Mouse (Mus musculus): Measurements from ENCODE around the gene C87499. TPM values are rescaled to one million over a fixed set of nuclear protein-coding genes. Genes with fewer than 3 reads are reported as not detected.

The C87499 gene
- polyA plus RNA-seq (2014; fragmentation: Illumina TruSeq; extraction: RNeasy Lipid Tissue Mini Kit (QIAGEN cat#74804); ENCODE audit: low read depth, low replicate concordance) = not detected

DNA sequence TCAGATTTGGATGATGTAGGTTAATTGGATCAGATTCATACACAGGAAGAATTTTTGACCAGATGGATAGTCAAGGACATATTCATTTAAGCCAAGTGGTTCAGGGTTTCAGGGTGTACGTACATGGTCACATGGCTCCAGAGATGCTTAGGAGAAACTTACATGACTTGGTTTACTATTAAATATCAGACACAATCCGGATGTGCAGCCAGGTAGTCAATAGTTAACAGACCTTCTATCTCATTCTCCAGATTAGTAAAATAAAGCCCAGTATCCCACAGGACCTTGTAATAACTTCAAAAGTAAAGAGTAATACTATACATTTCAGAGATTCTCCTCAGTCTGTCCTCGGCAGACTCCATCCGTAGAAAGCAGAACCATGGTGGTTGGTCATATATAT lies at the start of gene C87499:
C87499 (minus strand) TSS at position 101 of the 400 bp plus-strand sequence.

DNA sequence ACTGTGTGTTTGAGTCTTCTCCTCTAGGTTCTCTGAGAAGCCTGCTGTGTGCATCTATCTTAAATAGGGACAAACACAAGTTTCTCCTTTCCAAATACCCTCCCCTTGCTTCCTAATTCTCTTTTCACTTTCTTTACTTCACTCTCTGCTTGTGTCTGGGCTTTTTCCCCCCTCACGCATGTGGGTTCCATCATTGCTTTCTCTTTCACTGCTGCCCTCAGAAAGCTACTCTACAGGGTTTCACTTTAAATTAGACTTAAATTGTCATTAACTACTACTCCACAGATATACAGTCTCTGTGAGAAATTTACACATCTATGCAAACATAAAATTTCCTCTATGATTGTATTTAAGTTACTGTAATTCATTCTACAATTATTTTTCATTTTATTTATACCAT lies 49.6 kb upstream of the C87499 start, which contains the start of gene Ifna2:
Ifna2 (minus strand) TSS at position 101 of the 400 bp plus-strand sequence.

DNA sequence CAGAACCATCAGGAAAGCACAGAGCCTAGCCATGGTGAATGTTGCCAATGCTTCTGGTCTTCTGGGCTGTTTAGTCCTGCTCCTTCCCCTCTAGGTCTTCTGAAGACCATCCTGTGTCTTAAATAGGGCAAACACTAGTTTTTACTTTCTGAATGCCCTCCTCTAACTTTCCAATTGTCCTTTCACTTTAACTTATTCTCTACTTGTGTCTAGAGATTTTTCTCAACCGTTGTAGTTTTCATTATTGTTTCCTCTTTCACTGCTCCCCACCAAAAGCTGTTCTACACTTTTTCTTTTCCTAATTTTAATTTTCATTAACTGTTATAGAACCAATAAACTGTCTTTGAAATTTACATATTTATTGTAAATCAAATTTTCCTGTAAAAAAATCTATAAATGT lies 42.6 kb upstream of the C87499 start, which contains the start of gene Ifna16:
Ifna16 (minus strand) TSS at position 101 of the 400 bp plus-strand sequence.

DNA sequence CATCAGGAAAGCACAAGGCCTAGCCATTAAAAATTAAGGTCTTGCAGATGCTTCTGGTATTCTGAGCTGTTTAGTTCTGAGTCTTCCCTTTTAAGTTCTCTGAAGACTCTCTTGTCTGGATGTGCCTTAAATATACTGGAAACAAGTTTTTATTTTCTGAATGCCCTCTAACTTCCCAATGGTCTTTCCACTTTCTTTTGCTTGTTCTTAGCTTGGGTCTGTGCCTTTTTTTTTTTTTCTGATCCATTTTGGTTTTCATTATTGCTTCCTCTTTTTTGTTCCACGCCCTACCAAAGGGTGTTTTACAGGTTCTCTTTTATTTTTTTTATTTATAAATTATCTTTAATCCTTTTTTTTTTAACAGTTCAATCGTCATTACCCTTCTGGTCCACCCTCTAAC lies 10.1 kb upstream of the C87499 start, which contains the start of gene Ifna13:
Ifna13 (minus strand) TSS at position 101 of the 400 bp plus-strand sequence.

DNA sequence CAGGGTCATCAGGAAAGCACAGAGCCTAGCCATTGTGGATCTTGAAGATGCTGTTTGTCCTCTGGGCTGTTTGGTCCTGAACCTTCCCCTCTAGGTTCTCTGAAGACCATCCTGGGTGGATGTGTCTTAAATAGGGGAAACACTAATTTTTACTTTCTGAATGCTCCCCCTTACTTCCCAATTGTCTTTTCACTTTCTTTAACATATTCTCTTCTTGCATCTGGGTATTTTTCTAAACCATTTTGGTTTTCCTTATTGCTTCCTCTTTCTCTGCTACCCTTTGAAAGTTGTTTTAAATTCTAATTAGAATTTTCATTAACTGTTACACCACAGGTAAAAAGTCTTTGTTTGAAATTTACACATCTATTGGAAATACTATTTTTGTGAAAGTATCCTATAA lies 30.9 kb downstream of the C87499 start, which contains the start of gene Ifna12:
Ifna12 (minus strand) TSS at position 101 of the 400 bp plus-strand sequence.

DNA sequence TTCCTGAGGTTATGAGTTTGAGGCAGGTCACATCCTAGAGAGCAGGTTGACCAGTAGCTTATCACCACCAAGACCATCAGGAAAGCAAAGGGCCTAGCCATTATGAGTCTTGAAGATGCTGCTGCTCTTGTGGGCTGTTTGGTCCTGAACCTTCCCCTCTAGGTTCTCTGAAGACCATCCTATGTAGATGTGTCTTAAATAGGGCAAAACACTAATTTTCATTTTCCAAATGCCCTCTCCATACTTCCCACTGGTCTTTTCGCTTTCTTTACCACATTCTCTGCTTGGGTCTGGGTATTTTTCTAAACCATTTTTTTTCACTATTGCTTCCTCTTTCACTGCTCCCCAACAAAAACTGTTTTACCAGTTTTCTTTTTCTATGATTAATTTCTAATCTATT lies 41.9 kb downstream of the C87499 start, which contains the start of gene Ifna9:
Ifna9 (minus strand) TSS at position 101 of the 400 bp plus-strand sequence.

Other genes with a start within 250 kb of the C87499 start
- 21.4 TPM for gene Hacd4, start 195.5 kb downstream of the C87499 start, polyA plus RNA-seq (2014; fragmentation: Illumina TruSeq; extraction: RNeasy Lipid Tissue Mini Kit (QIAGEN cat#74804); ENCODE audit: low read depth, low replicate concordance)
- not detected for gene Ifnb1, start 111.6 kb downstream of the C87499 start, polyA plus RNA-seq (2014; fragmentation: Illumina TruSeq; extraction: RNeasy Lipid Tissue Mini Kit (QIAGEN cat#74804); ENCODE audit: low read depth, low replicate concordance)
- not detected for gene Ifna15, start 76.2 kb downstream of the C87499 start, polyA plus RNA-seq (2014; fragmentation: Illumina TruSeq; extraction: RNeasy Lipid Tissue Mini Kit (QIAGEN cat#74804); ENCODE audit: low read depth, low replicate concordance)
- gene Ifna14, start 62.6 kb downstream of the C87499 start, polyA plus RNA-seq (2014; fragmentation: Illumina TruSeq; extraction: RNeasy Lipid Tissue Mini Kit (QIAGEN cat#74804); ENCODE audit: low read depth, low replicate concordance) = not detected
- not detected for gene Ifna9, start 42.0 kb downstream of the C87499 start, polyA plus RNA-seq (2014; fragmentation: Illumina TruSeq; extraction: RNeasy Lipid Tissue Mini Kit (QIAGEN cat#74804); ENCODE audit: low read depth, low replicate concordance)
- not detected for gene Ifna12, start 31.0 kb downstream of the C87499 start, polyA plus RNA-seq (2014; fragmentation: Illumina TruSeq; extraction: RNeasy Lipid Tissue Mini Kit (QIAGEN cat#74804); ENCODE audit: low read depth, low replicate concordance)
- gene Ifna13, start 10.0 kb upstream of the C87499 start, polyA plus RNA-seq (2014; fragmentation: Illumina TruSeq; extraction: RNeasy Lipid Tissue Mini Kit (QIAGEN cat#74804); ENCODE audit: low read depth, low replicate concordance) = not detected
- not detected for gene Ifna16, start 42.5 kb upstream of the C87499 start, polyA plus RNA-seq (2014; fragmentation: Illumina TruSeq; extraction: RNeasy Lipid Tissue Mini Kit (QIAGEN cat#74804); ENCODE audit: low read depth, low replicate concordance)
- gene Ifna2, start 49.5 kb upstream of the C87499 start, polyA plus RNA-seq (2014; fragmentation: Illumina TruSeq; extraction: RNeasy Lipid Tissue Mini Kit (QIAGEN cat#74804); ENCODE audit: low read depth, low replicate concordance) = not detected
- not detected for gene Ifnab, start 56.9 kb upstream of the C87499 start, polyA plus RNA-seq (2014; fragmentation: Illumina TruSeq; extraction: RNeasy Lipid Tissue Mini Kit (QIAGEN cat#74804); ENCODE audit: low read depth, low replicate concordance)
- gene Gm26566, start 87.4 kb upstream of the C87499 start, polyA plus RNA-seq (2014; fragmentation: Illumina TruSeq; extraction: RNeasy Lipid Tissue Mini Kit (QIAGEN cat#74804); ENCODE audit: low read depth, low replicate concordance) = not detected
- 150 TPM for gene Klhl9, start 88.1 kb upstream of the C87499 start, polyA plus RNA-seq (2014; fragmentation: Illumina TruSeq; extraction: RNeasy Lipid Tissue Mini Kit (QIAGEN cat#74804); ENCODE audit: low read depth, low replicate concordance)
- gene Gm13271, start 120.5 kb upstream of the C87499 start, polyA plus RNA-seq (2014; fragmentation: Illumina TruSeq; extraction: RNeasy Lipid Tissue Mini Kit (QIAGEN cat#74804); ENCODE audit: low read depth, low replicate concordance) = not detected
- not detected for gene Gm13283, start 125.7 kb upstream of the C87499 start, polyA plus RNA-seq (2014; fragmentation: Illumina TruSeq; extraction: RNeasy Lipid Tissue Mini Kit (QIAGEN cat#74804); ENCODE audit: low read depth, low replicate concordance)
- not detected for gene Gm13290, start 139.4 kb upstream of the C87499 start, polyA plus RNA-seq (2014; fragmentation: Illumina TruSeq; extraction: RNeasy Lipid Tissue Mini Kit (QIAGEN cat#74804); ENCODE audit: low read depth, low replicate concordance)
- gene Gm13289, start 142.5 kb upstream of the C87499 start, polyA plus RNA-seq (2014; fragmentation: Illumina TruSeq; extraction: RNeasy Lipid Tissue Mini Kit (QIAGEN cat#74804); ENCODE audit: low read depth, low replicate concordance) = not detected
- gene Gm13272, start 145.4 kb upstream of the C87499 start, polyA plus RNA-seq (2014; fragmentation: Illumina TruSeq; extraction: RNeasy Lipid Tissue Mini Kit (QIAGEN cat#74804); ENCODE audit: low read depth, low replicate concordance) = not detected
- gene Ifnz, start 147.7 kb upstream of the C87499 start, polyA plus RNA-seq (2014; fragmentation: Illumina TruSeq; extraction: RNeasy Lipid Tissue Mini Kit (QIAGEN cat#74804); ENCODE audit: low read depth, low replicate concordance) = not detected
- not detected for gene Gm13276, start 151.3 kb upstream of the C87499 start, polyA plus RNA-seq (2014; fragmentation: Illumina TruSeq; extraction: RNeasy Lipid Tissue Mini Kit (QIAGEN cat#74804); ENCODE audit: low read depth, low replicate concordance)
- gene Gm13277, start 154.2 kb upstream of the C87499 start, polyA plus RNA-seq (2014; fragmentation: Illumina TruSeq; extraction: RNeasy Lipid Tissue Mini Kit (QIAGEN cat#74804); ENCODE audit: low read depth, low replicate concordance) = not detected
- gene Gm13278, start 157.1 kb upstream of the C87499 start, polyA plus RNA-seq (2014; fragmentation: Illumina TruSeq; extraction: RNeasy Lipid Tissue Mini Kit (QIAGEN cat#74804); ENCODE audit: low read depth, low replicate concordance) = not detected
- not detected for gene Gm13275, start 160.1 kb upstream of the C87499 start, polyA plus RNA-seq (2014; fragmentation: Illumina TruSeq; extraction: RNeasy Lipid Tissue Mini Kit (QIAGEN cat#74804); ENCODE audit: low read depth, low replicate concordance)
- gene Gm13279, start 163.0 kb upstream of the C87499 start, polyA plus RNA-seq (2014; fragmentation: Illumina TruSeq; extraction: RNeasy Lipid Tissue Mini Kit (QIAGEN cat#74804); ENCODE audit: low read depth, low replicate concordance) = not detected
- gene Gm13285, start 165.3 kb upstream of the C87499 start, polyA plus RNA-seq (2014; fragmentation: Illumina TruSeq; extraction: RNeasy Lipid Tissue Mini Kit (QIAGEN cat#74804); ENCODE audit: low read depth, low replicate concordance) = not detected
- gene Gm13287, start 168.8 kb upstream of the C87499 start, polyA plus RNA-seq (2014; fragmentation: Illumina TruSeq; extraction: RNeasy Lipid Tissue Mini Kit (QIAGEN cat#74804); ENCODE audit: low read depth, low replicate concordance) = not detected
- gene Gm13288, start 171.1 kb upstream of the C87499 start, polyA plus RNA-seq (2014; fragmentation: Illumina TruSeq; extraction: RNeasy Lipid Tissue Mini Kit (QIAGEN cat#74804); ENCODE audit: low read depth, low replicate concordance) = not detected
- gene Ifna7, start 181.8 kb upstream of the C87499 start, polyA plus RNA-seq (2014; fragmentation: Illumina TruSeq; extraction: RNeasy Lipid Tissue Mini Kit (QIAGEN cat#74804); ENCODE audit: low read depth, low replicate concordance) = not detected
- gene Ifna11, start 185.5 kb upstream of the C87499 start, polyA plus RNA-seq (2014; fragmentation: Illumina TruSeq; extraction: RNeasy Lipid Tissue Mini Kit (QIAGEN cat#74804); ENCODE audit: low read depth, low replicate concordance) = not detected
- gene Ifna6, start 193.0 kb upstream of the C87499 start, polyA plus RNA-seq (2014; fragmentation: Illumina TruSeq; extraction: RNeasy Lipid Tissue Mini Kit (QIAGEN cat#74804); ENCODE audit: low read depth, low replicate concordance) = not detected
- not detected for gene Ifna5, start 201.1 kb upstream of the C87499 start, polyA plus RNA-seq (2014; fragmentation: Illumina TruSeq; extraction: RNeasy Lipid Tissue Mini Kit (QIAGEN cat#74804); ENCODE audit: low read depth, low replicate concordance)
- gene Ifna4, start 207.4 kb upstream of the C87499 start, polyA plus RNA-seq (2014; fragmentation: Illumina TruSeq; extraction: RNeasy Lipid Tissue Mini Kit (QIAGEN cat#74804); ENCODE audit: low read depth, low replicate concordance) = not detected
- not detected for gene Ifna1, start 215.7 kb upstream of the C87499 start, polyA plus RNA-seq (2014; fragmentation: Illumina TruSeq; extraction: RNeasy Lipid Tissue Mini Kit (QIAGEN cat#74804); ENCODE audit: low read depth, low replicate concordance)
- gene Ifne, start 245.8 kb upstream of the C87499 start, polyA plus RNA-seq (2014; fragmentation: Illumina TruSeq; extraction: RNeasy Lipid Tissue Mini Kit (QIAGEN cat#74804); ENCODE audit: low read depth, low replicate concordance) = not detected

Data from sigmoid colon, adult 10 weeks (tissue).